ENCODE assay signal across 10 mouse cellular contexts in the genomic region with DNA sequence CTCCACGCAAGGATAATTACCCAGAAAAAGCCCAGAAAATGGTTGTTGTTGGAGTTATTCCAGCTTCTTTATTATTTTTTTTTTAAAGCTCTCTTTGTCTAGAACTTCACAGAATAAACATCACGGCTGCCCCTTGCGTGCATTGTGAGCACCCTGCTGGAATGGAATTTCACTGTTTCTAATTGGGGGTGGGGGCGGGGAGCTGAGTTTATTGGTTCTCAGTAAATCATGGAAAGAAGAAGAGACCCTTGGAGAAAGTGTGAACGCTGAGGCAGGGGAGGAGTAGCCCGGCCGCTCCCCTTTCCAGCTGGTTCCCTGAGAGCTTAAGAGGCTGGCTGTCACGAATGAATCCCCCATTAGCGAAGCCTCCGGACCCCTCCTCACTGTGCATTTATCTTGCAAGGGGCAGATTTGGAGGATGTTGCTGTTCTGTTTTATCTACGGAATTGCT.
A peak's percentile ranks its signal among the peaks of the same experiment; 100 is the strongest.
DNase-seq lines count a peak whose midpoint lies in the region; ATAC-seq and TF ChIP-seq lines count a peak whose summit lies in the region.
"Had no signal": no experiment of that assay in that cellular context is flagged by ENCODE, and none has a peak within 500 bp of the region (broad histone marks: within the 10 kb centered on the region; RNA-seq: fewer than 3 reads in every experiment).

No protein-coding gene starts in this region.

- ATAC-seq in intestine, embryonic 14.5 days (replicated peaks; ENCODE audit: low FRiP score, low TSS enrichment, low read depth), result no peak
- ATAC-seq in intestine, postnatal 0 days, result no peak
- no peak for ATAC-seq in embryonic facial prominence, embryonic 12.5 days (ENCODE audit: insufficient number of reproducible peaks, insufficient read depth, low FRiP score, low TSS enrichment)
- ATAC-seq in intestine, embryonic 15.5 days, result peak; percentile 34; the same call in 1 of the 2 replicates
- ATAC-seq in neural tube, embryonic 13.5 days (ENCODE audit: low read depth), result no peak

- no peaks in the 10 kb centered on the region for H3K36me3 ChIP-seq in intestine, embryonic 14.5 days (ENCODE audit: control insufficient read depth, insufficient read depth, low read length)
- H3K36me3 ChIP-seq in intestine, postnatal 0 days (ENCODE audit: control insufficient read depth, insufficient read depth), result no peaks in the 10 kb centered on the region
- no peaks in the 10 kb centered on the region for H3K36me3 ChIP-seq in embryonic facial prominence, embryonic 12.5 days
- no peaks in the 10 kb centered on the region for H3K36me3 ChIP-seq in intestine, embryonic 15.5 days
- H3K36me3 ChIP-seq in neural tube, embryonic 13.5 days, result no peaks in the 10 kb centered on the region

- no peak overlapping the region for H3K4me3 ChIP-seq in intestine, embryonic 14.5 days (ENCODE audit: low read depth, low read length)
- H3K4me3 ChIP-seq in intestine, postnatal 0 days (ENCODE audit: low read depth, low read length), result no peak overlapping the region
- no peak overlapping the region for H3K4me3 ChIP-seq in embryonic facial prominence, embryonic 12.5 days
- no peak overlapping the region for H3K4me3 ChIP-seq in intestine, embryonic 15.5 days (replicated peaks)
- no peak overlapping the region for H3K4me3 ChIP-seq in neural tube, embryonic 13.5 days

- H3K9ac ChIP-seq in intestine, embryonic 14.5 days (ENCODE audit: low read length), result no peak overlapping the region
- no peak overlapping the region for H3K9ac ChIP-seq in intestine, postnatal 0 days (ENCODE audit: low read depth, low read length)
- no peak overlapping the region for H3K9ac ChIP-seq in embryonic facial prominence, embryonic 12.5 days
- no peak overlapping the region for H3K9ac ChIP-seq in intestine, embryonic 15.5 days
- no peak overlapping the region for H3K9ac ChIP-seq in neural tube, embryonic 13.5 days

- H3K27me3 ChIP-seq in intestine, embryonic 14.5 days (replicated peaks; ENCODE audit: control insufficient read depth, insufficient read depth, low read length), result no peaks in the 10 kb centered on the region
- no peaks in the 10 kb centered on the region for H3K27me3 ChIP-seq in intestine, postnatal 0 days (replicated peaks; ENCODE audit: control insufficient read depth, insufficient read depth, low read length)
- H3K27me3 ChIP-seq in embryonic facial prominence, embryonic 12.5 days, result 0 out of 2 replicates have a peak, but pooled peaks cover 3% of the 10 kb centered on the region
- H3K27me3 ChIP-seq in intestine, embryonic 15.5 days (replicated peaks), result no peaks in the 10 kb centered on the region
- peaks cover 14% of the 10 kb centered on the region for H3K27me3 ChIP-seq in neural tube, embryonic 13.5 days
- H3K27me3 ChIP-seq: CH12.LX had no signal

- no peak for TF ChIP-seq CTCF in intestine, postnatal 0 days (IDR thresholded peaks at IDR 0.05; ENCODE audit: low read depth)

- peaks cover 24% of the 10 kb centered on the region for H3K4me1 ChIP-seq in intestine, embryonic 14.5 days (replicated peaks; ENCODE audit: control insufficient read depth, insufficient read depth, low read length)
- H3K4me1 ChIP-seq in intestine, postnatal 0 days (replicated peaks; ENCODE audit: control insufficient read depth, insufficient read depth, low read length), result 0 out of 2 replicates have a peak, but pooled peaks cover 3% of the 10 kb centered on the region
- peaks cover 31% of the 10 kb centered on the region; the same call in 1 of the 2 replicates for H3K4me1 ChIP-seq in embryonic facial prominence, embryonic 12.5 days
- peaks cover 8% of the 10 kb centered on the region for H3K4me1 ChIP-seq in intestine, embryonic 15.5 days (replicated peaks)
- peaks cover 21% of the 10 kb centered on the region for H3K4me1 ChIP-seq in neural tube, embryonic 13.5 days (replicated peaks)

- DNase-seq in intestine, embryonic 14.5 days (ENCODE audit: low spot score), result no peak
- no peak for DNase-seq in cerebellum, adult 11 months
- no peak for DNase-seq in spleen, adult 18-20 months
- no peak for DNase-seq in adrenal gland, postnatal 10 days
- DNase-seq: lung, postnatal 14 days had no signal

- peak overlapping the region; percentile 22; the same call in 1 of the 2 replicates for H3K4me2 ChIP-seq in intestine, embryonic 14.5 days (ENCODE audit: low read length)
- H3K4me2 ChIP-seq in intestine, postnatal 0 days (replicated peaks; ENCODE audit: low read depth), result no peak overlapping the region
- peak overlapping the region; percentile 26; the same call in 1 of the 2 replicates for H3K4me2 ChIP-seq in embryonic facial prominence, embryonic 12.5 days (replicated peaks)
- peak overlapping the region; percentile 41 for H3K4me2 ChIP-seq in intestine, embryonic 15.5 days (replicated peaks)
- H3K4me2 ChIP-seq in neural tube, embryonic 13.5 days, result peak overlapping the region; percentile 32

- 0 out of 2 replicates have a peak overlapping the region, but pooled peaks have one; percentile 59 for H3K27ac ChIP-seq in intestine, embryonic 14.5 days (ENCODE audit: low read depth)
- no peak overlapping the region for H3K27ac ChIP-seq in intestine, postnatal 0 days (ENCODE audit: low read depth, low read length)
- H3K27ac ChIP-seq in embryonic facial prominence, embryonic 12.5 days, result peak overlapping the region; percentile 50; the same call in 1 of the 2 replicates
- peak overlapping the region; percentile 52; the same call in 1 of the 2 replicates for H3K27ac ChIP-seq in intestine, embryonic 15.5 days
- 0 out of 2 replicates have a peak overlapping the region, but pooled peaks have one; percentile 9 for H3K27ac ChIP-seq in neural tube, embryonic 13.5 days (replicated peaks)

- 12% methylated on average over 11 of the region's 11 CpGs for WGBS in intestine, embryonic 14.5 days
- 50% methylated on average over 11 of the region's 11 CpGs for WGBS in intestine, postnatal 0 days
- 11% methylated on average over 11 of the region's 11 CpGs for WGBS in embryonic facial prominence, embryonic 12.5 days
- WGBS in intestine, embryonic 15.5 days, result 19% methylated on average over 11 of the region's 11 CpGs
- WGBS in neural tube, embryonic 13.5 days, result 2% methylated on average over 11 of the region's 11 CpGs

- H3K9me3 ChIP-seq in intestine, embryonic 14.5 days (ENCODE audit: control insufficient read depth, low read length), result no peaks in the 10 kb centered on the region
- H3K9me3 ChIP-seq in intestine, postnatal 0 days (ENCODE audit: control insufficient read depth), result no peaks in the 10 kb centered on the region
- H3K9me3 ChIP-seq in embryonic facial prominence, embryonic 12.5 days, result no peaks in the 10 kb centered on the region
- H3K9me3 ChIP-seq in intestine, embryonic 15.5 days, result no peaks in the 10 kb centered on the region
- H3K9me3 ChIP-seq in neural tube, embryonic 13.5 days, result no peaks in the 10 kb centered on the region; the same call in 1 of the 2 replicates
